Mouse (Mus musculus) left cerebral cortex, postnatal 10 days (tissue): Measurements from ENCODE around the gene Rxra. TPM values are rescaled to one million over a fixed set of nuclear protein-coding genes. Genes with fewer than 3 reads are reported as not detected.

Experiments used
- DNase-seq, 2 experiments: peaks; one replicate each; pipeline ENCODE4 v3.0.0; 2021 to 2022; ENCODE audit warnings: low spot score in 2 of 2, mixed read lengths in 1 of 2; ENCODE audit errors: extremely low spot score in 1 of 2
- intact Hi-C: fragments of 180-260 bp; cut with DNase I; formaldehyde crosslinking; loops from one replicate; pipeline ENCODE4 v1.15.1; 2025
- total RNA-seq, 2 experiments: library from RNA; stranded (reverse); gene quantifications; 2 replicates each; pipeline ENCODE4 v1.2.3; 2021

The Rxra gene
- total RNA-seq, 2 experiments from 2014 or later = 10.8 to 12.2 TPM

- DNase-seq = no peak
- intact Hi-C loops = no loop called here
These were observed 74.3 kb downstream of the Rxra start for GRCm38 (mm10) chr2:27750399-27751134.

- intact Hi-C loops = no loop called here
- DNase-seq = no peak
These were observed 74.9 kb downstream of the Rxra start for GRCm38 (mm10) chr2:27751135-27751519.

- intact Hi-C loops = no loop called here
- DNase-seq = no peak
These were observed 75.6 kb downstream of the Rxra start for GRCm38 (mm10) chr2:27751803-27752202.

- DNase-seq = no peak
- intact Hi-C loops = no loop called here
These were observed 77.9 kb downstream of the Rxra start for GRCm38 (mm10) chr2:27754094-27754493.

- intact Hi-C loops = loop anchor here (5.0 kb wide), 1 partner anchor 79 kb away; the partner anchor contains the start of gene Rxra
- no peak for DNase-seq
These were observed 79.9 kb downstream of the Rxra start for GRCm38 (mm10) chr2:27755986-27756641.

- peak; percentile 95 for DNase-seq
- intact Hi-C loops = loop anchor here (5.0 kb wide), 1 partner anchor 81 kb away; the partner anchor contains the start of gene Rxra
These were observed 82.4 kb downstream of the Rxra start for GRCm38 (mm10) chr2:27758414-27759301.

GRCm38 (mm10) chr2:27759431-27759830, 83.2 kb downstream of the Rxra start:
- intact Hi-C loops = loop anchor here (5.0 kb wide), 1 partner anchor 82 kb away; the partner anchor contains the start of gene Rxra
- no peak for DNase-seq

GRCm38 (mm10) chr2:27761260-27761995, 85.2 kb downstream of the Rxra start:
- intact Hi-C loops = loop anchor here (5.0 kb wide), 2 partner anchors 64 to 479 kb away; no protein-coding TSS in a partner anchor
- DNase-seq = no peak

- no peak for DNase-seq
- intact Hi-C loops = loop anchor here (5.0 kb wide), 2 partner anchors 65 to 480 kb away; no protein-coding TSS in a partner anchor
These were observed 85.7 kb downstream of the Rxra start for GRCm38 (mm10) chr2:27761996-27762340.

GRCm38 (mm10) chr2:27762509-27762908, 86.3 kb downstream of the Rxra start:
- intact Hi-C loops = loop anchor here (5.0 kb wide), 2 partner anchors 65 to 480 kb away; no protein-coding TSS in a partner anchor
- DNase-seq = peak in 1 of 2 experiments; percentile 61

- intact Hi-C loops = loop anchor here (5.0 kb wide), 2 partner anchors 66 to 481 kb away; no protein-coding TSS in a partner anchor
- no peak for DNase-seq
These were observed 86.9 kb downstream of the Rxra start for GRCm38 (mm10) chr2:27762920-27763780.

- peak in 1 of 2 experiments; percentile 44 for DNase-seq
- intact Hi-C loops = loop anchor here (5.0 kb wide), 2 partner anchors 67 to 482 kb away; no protein-coding TSS in a partner anchor
These were observed 88.2 kb downstream of the Rxra start for GRCm38 (mm10) chr2:27764256-27764936.

GRCm38 (mm10) chr2:27764937-27765319, 88.7 kb downstream of the Rxra start:
- intact Hi-C loops = loop anchor here (1.0 to 5.0 kb wide), 3 partner anchors 68 to 483 kb away; no protein-coding TSS in a partner anchor
- peak; percentile 79 to 87 for DNase-seq

GRCm38 (mm10) chr2:27767773-27768172, 91.5 kb downstream of the Rxra start:
- intact Hi-C loops = no loop called here
- no peak for DNase-seq

GRCm38 (mm10) chr2:27769701-27770100, 93.5 kb downstream of the Rxra start:
- intact Hi-C loops = loop anchor here (2.0 to 5.0 kb wide), 3 partner anchors 203 to 651 kb away; no protein-coding TSS in a partner anchor

GRCm38 (mm10) chr2:27770205-27770604, 94.0 kb downstream of the Rxra start:
- DNase-seq = peak; percentile 65 to 78

More at GRCm38 (mm10) chr2:27769701-27770100, 93.5 kb downstream of the Rxra start:
- DNase-seq = no peak

More at GRCm38 (mm10) chr2:27770205-27770604, 94.0 kb downstream of the Rxra start:
- intact Hi-C loops = loop anchor here (2.0 to 5.0 kb wide), 3 partner anchors 203 to 651 kb away; no protein-coding TSS in a partner anchor
